Mouse (Mus musculus): ENCODE measurements around the gene Abcb4. TPM values are rescaled to one million over a fixed set of nuclear protein-coding genes. Genes with fewer than 3 reads are reported as not detected.
"Not testable (repeated sequence)": the region's sequence is repeated elsewhere in the genome, so short reads cannot be mapped to it uniquely, and the experiment has no call there.

The Abcb4 gene
- polyA plus RNA-seq, 1 experiment: 0.04 TPM

DNA sequence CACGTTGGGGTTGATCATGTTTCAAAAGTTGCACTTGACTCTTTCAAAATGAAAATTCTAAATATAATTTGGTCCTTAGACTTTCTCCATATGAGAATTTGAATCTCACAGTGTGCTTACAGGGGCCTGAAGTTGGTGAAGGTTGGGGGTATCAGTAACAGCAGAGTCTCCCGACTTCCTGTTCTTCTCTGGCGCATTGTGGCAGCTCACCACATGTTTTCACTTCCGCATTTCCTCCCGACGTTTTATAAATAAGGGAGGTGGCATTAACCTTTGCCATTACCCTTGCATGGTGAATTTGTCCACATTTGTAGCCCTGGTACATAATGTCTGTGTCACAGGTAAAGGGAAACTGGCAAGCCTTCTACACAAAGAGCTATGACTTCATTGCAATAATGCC, 23.6 kb downstream of the Abcb4 start:
- Histone ChIP-seq H3K4me2 (ENCODE audit: low read depth) (no peak overlapping the region), H3ac (ENCODE audit: control insufficient read depth, insufficient read length) (no peak overlapping the region), H3K4me3 (no peak overlapping the region), H3K36me3 (ENCODE audit: control insufficient read depth, insufficient read depth) (no peaks in the 10 kb centered on the region), H3K79me2 (ENCODE audit: control insufficient read depth, insufficient read depth) (no peaks in the 10 kb centered on the region), H3K27me3 (ENCODE audit: control insufficient read depth, insufficient read depth, insufficient read length) (no peaks in the 10 kb centered on the region)
- no peak for TF ChIP-seq CEBPB (IDR thresholded peaks at IDR 0.05; ENCODE audit: insufficient read depth, poor library complexity, severe bottlenecking)
- no peak for TF ChIP-seq MAX (IDR thresholded peaks at IDR 0.05; ENCODE audit: low read depth)
- TF ChIP-seq TCF12 (IDR thresholded peaks at IDR 0.05; ENCODE audit: insufficient read depth, poor library complexity, severe bottlenecking): no peak
- TF ChIP-seq USF1 (IDR thresholded peaks at IDR 0.05; ENCODE audit: low read depth): no peak
- TF ChIP-seq POLR2AphosphoS2 (IDR thresholded peaks at IDR 0.05; ENCODE audit: insufficient read length, low read depth): no peak
- no peak for TF ChIP-seq MYOG (IDR thresholded peaks at IDR 0.05; ENCODE audit: control insufficient read depth in 1 of 3, insufficient read depth in 1 of 3, insufficient read length in 2 of 3, low read depth in 2 of 3)
- no peak for TF ChIP-seq MYOD1 (IDR thresholded peaks at IDR 0.05; ENCODE audit: control insufficient read depth in 1 of 3, insufficient read length in 2 of 3, low read depth in 2 of 3)
- no peak for TF ChIP-seq SRF (IDR thresholded peaks at IDR 0.05; ENCODE audit: control insufficient read depth, insufficient read length, low read depth)
- no peak for TF ChIP-seq E2F4 (IDR thresholded peaks at IDR 0.05; ENCODE audit: insufficient read depth)
- no peak for TF ChIP-seq TCF3 (IDR thresholded peaks at IDR 0.05; ENCODE audit: insufficient read length, low read depth)
- TF ChIP-seq POLR2A (IDR thresholded peaks at IDR 0.05; ENCODE audit: insufficient read length, low read depth): no peak
- TF ChIP-seq REST (IDR thresholded peaks at IDR 0.05; ENCODE audit: insufficient read depth, insufficient read length): no peak

DNA sequence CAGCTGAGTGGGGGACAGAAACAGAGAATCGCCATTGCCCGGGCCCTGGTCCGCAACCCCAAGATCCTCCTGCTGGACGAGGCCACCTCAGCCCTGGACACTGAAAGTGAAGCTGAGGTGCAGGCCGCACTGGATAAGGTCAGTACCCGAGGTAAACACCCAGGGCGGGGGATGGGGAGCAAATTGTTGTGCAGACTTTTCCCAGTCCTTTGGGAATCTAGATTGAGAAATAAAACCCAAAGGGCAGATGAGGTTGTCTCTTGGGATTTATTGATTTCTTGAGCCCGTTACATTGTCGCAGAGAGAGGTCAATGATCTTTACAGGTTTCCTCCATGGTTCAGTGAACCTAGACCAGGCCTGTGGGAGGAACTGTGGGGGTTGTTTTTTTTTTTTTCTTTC, 34.9 kb downstream of the Abcb4 start:
- Histone ChIP-seq H3K36me3 (ENCODE audit: control insufficient read depth, insufficient read depth) (no peaks in the 10 kb centered on the region), H3K4me2 (ENCODE audit: low read depth) (no peak overlapping the region), H3K79me2 (ENCODE audit: control insufficient read depth, insufficient read depth) (no peaks in the 10 kb centered on the region), H3K4me3 (no peak overlapping the region), H3K27me3 (ENCODE audit: control insufficient read depth, insufficient read depth, insufficient read length) (no peaks in the 10 kb centered on the region), H3ac (ENCODE audit: control insufficient read depth, insufficient read length) (no peak overlapping the region)
- TF ChIP-seq TCF12 (IDR thresholded peaks at IDR 0.05; ENCODE audit: insufficient read depth, poor library complexity, severe bottlenecking): no peak
- no peak for TF ChIP-seq MYOG (IDR thresholded peaks at IDR 0.05; ENCODE audit: control insufficient read depth in 1 of 3, insufficient read depth in 1 of 3, insufficient read length in 2 of 3, low read depth in 2 of 3)
- no peak for TF ChIP-seq MYOD1 (IDR thresholded peaks at IDR 0.05; ENCODE audit: control insufficient read depth in 1 of 3, insufficient read length in 2 of 3, low read depth in 2 of 3)
- no peak for TF ChIP-seq CEBPB (IDR thresholded peaks at IDR 0.05; ENCODE audit: insufficient read depth, poor library complexity, severe bottlenecking)
- no peak for TF ChIP-seq TCF3 (IDR thresholded peaks at IDR 0.05; ENCODE audit: insufficient read length, low read depth)
- TF ChIP-seq E2F4 (IDR thresholded peaks at IDR 0.05; ENCODE audit: insufficient read depth): no peak
- no peak for TF ChIP-seq POLR2AphosphoS2 (IDR thresholded peaks at IDR 0.05; ENCODE audit: insufficient read length, low read depth)
- no peak for TF ChIP-seq MAX (IDR thresholded peaks at IDR 0.05; ENCODE audit: low read depth)
- TF ChIP-seq USF1 (IDR thresholded peaks at IDR 0.05; ENCODE audit: low read depth): no peak
- no peak for TF ChIP-seq REST (IDR thresholded peaks at IDR 0.05; ENCODE audit: insufficient read depth, insufficient read length)
- no peak for TF ChIP-seq POLR2A (IDR thresholded peaks at IDR 0.05; ENCODE audit: insufficient read length, low read depth)
- TF ChIP-seq SRF (IDR thresholded peaks at IDR 0.05; ENCODE audit: control insufficient read depth, insufficient read length, low read depth): no peak

DNA sequence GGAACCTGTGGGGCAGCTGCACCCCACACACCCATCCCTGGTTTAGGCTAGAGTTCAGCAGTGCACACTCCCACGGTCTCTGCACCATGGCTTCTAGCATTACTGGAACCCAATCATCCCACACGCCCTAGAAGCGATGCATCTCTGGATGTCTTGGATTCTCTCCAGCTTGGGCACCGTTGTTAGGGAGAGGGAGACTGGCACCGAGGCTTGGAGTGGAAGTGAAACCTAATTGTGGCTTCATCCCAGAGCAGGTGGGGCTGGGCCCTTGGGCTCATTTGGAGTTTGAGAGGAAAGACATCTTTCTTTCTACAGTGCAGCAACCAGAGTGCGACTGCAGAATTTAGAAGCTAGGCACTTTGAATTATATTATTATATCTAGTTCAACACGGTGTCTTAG, 44.4 kb downstream of the Abcb4 start:
- Histone ChIP-seq H3ac (ENCODE audit: control insufficient read depth, insufficient read length) (no peak overlapping the region), H3K4me2 (ENCODE audit: low read depth) (no peak overlapping the region), H3K4me3 (no peak overlapping the region), H3K36me3 (ENCODE audit: control insufficient read depth, insufficient read depth) (no peaks in the 10 kb centered on the region), H3K27me3 (ENCODE audit: control insufficient read depth, insufficient read depth, insufficient read length) (peaks cover 4% of the 10 kb centered on the region), H3K79me2 (ENCODE audit: control insufficient read depth, insufficient read depth) (no peaks in the 10 kb centered on the region)
- TF ChIP-seq SRF (IDR thresholded peaks at IDR 0.05; ENCODE audit: control insufficient read depth, insufficient read length, low read depth): no peak
- TF ChIP-seq MYOG (IDR thresholded peaks at IDR 0.05; ENCODE audit: control insufficient read depth in 1 of 3, insufficient read depth in 1 of 3, insufficient read length in 2 of 3, low read depth in 2 of 3): no peak
- no peak for TF ChIP-seq REST (IDR thresholded peaks at IDR 0.05; ENCODE audit: insufficient read depth, insufficient read length)
- no peak for TF ChIP-seq POLR2AphosphoS2 (IDR thresholded peaks at IDR 0.05; ENCODE audit: insufficient read length, low read depth)
- TF ChIP-seq TCF12 (IDR thresholded peaks at IDR 0.05; ENCODE audit: insufficient read depth, poor library complexity, severe bottlenecking): no peak
- TF ChIP-seq TCF3 (IDR thresholded peaks at IDR 0.05; ENCODE audit: insufficient read length, low read depth): no peak
- TF ChIP-seq MYOD1 (IDR thresholded peaks at IDR 0.05; ENCODE audit: control insufficient read depth in 1 of 3, insufficient read length in 2 of 3, low read depth in 2 of 3): no peak

DNA sequence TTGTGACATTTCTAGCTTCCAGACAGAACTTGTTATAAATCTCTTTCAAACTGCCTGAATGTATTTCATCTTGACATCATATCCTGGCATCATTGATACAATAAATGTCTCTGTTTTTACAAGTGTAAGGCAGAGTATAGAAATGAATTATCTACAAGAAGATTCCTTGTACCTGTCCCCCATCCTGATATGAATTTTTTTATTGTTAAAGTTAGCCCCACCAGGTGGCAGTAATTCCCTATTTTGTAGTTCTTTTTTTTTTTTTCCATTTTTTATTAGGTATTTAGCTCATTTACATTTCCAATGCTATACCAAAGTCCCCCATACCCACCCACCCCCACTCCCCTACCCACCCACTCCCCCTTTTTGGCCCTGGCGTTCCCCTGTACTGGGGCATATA, 47.7 kb downstream of the Abcb4 start:
- H3K4me2 ChIP-seq (ENCODE audit: low read depth); H3ac ChIP-seq (ENCODE audit: control insufficient read depth, insufficient read length); H3K79me2 ChIP-seq (ENCODE audit: control insufficient read depth, insufficient read depth); H3K36me3 ChIP-seq (ENCODE audit: control insufficient read depth, insufficient read depth); H3K27me3 ChIP-seq (ENCODE audit: control insufficient read depth, insufficient read depth, insufficient read length); H3K4me3 ChIP-seq: not testable (repeated sequence)

DNA sequence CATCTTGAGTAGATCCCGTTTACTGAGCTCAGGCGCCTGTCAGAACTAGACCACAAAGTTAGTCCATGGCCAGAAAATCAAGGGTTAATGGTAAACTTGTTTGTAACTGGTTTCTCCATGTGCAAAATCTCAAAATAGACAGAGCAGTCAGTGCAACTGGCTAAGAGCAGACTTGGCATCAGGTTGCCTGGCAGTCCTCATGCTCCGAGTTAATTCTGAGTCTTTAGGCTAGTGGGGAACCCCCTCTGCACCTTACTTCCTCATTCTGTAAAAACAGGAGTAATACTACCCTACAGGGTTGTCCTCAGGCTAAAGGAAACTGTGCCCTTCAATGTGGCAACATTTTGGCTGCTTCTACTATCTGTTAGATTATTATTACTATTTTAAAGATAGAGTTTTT, 50.3 kb downstream of the Abcb4 start:
- Histone ChIP-seq H3K36me3 (ENCODE audit: control insufficient read depth, insufficient read depth) (no peaks in the 10 kb centered on the region), H3ac (ENCODE audit: control insufficient read depth, insufficient read length) (no peak overlapping the region), H3K79me2 (ENCODE audit: control insufficient read depth, insufficient read depth) (no peaks in the 10 kb centered on the region), H3K4me3 (no peak overlapping the region), H3K4me2 (ENCODE audit: low read depth) (no peak overlapping the region), H3K27me3 (ENCODE audit: control insufficient read depth, insufficient read depth, insufficient read length) (no peaks in the 10 kb centered on the region)
- TF ChIP-seq USF1 (IDR thresholded peaks at IDR 0.05; ENCODE audit: low read depth) (no peak), E2F4 (IDR thresholded peaks at IDR 0.05; ENCODE audit: insufficient read depth) (no peak), TCF12 (IDR thresholded peaks at IDR 0.05; ENCODE audit: insufficient read depth, poor library complexity, severe bottlenecking) (no peak), POLR2AphosphoS2 (IDR thresholded peaks at IDR 0.05; ENCODE audit: insufficient read length, low read depth) (no peak), MYOD1 (IDR thresholded peaks at IDR 0.05; ENCODE audit: control insufficient read depth in 1 of 3, insufficient read length in 2 of 3, low read depth in 2 of 3) (no peak), MYOG (IDR thresholded peaks at IDR 0.05; ENCODE audit: control insufficient read depth in 1 of 3, insufficient read depth in 1 of 3, insufficient read length in 2 of 3, low read depth in 2 of 3) (no peak), POLR2A (IDR thresholded peaks at IDR 0.05; ENCODE audit: insufficient read length, low read depth) (no peak), TCF3 (IDR thresholded peaks at IDR 0.05; ENCODE audit: insufficient read length, low read depth) (no peak), CEBPB (IDR thresholded peaks at IDR 0.05; ENCODE audit: insufficient read depth, poor library complexity, severe bottlenecking) (no peak), SRF (IDR thresholded peaks at IDR 0.05; ENCODE audit: control insufficient read depth, insufficient read length, low read depth) (no peak), MAX (IDR thresholded peaks at IDR 0.05; ENCODE audit: low read depth) (no peak), REST (IDR thresholded peaks at IDR 0.05; ENCODE audit: insufficient read depth, insufficient read length) (no peak)

All from myocyte (in vitro differentiated cells).